Mouse (Mus musculus) telencephalon, adult 2 months (tissue): ENCODE data around the gene Mbd4.

Experiments used
- DNase-seq: peaks from one replicate; pipeline ENCODE4 v3.0.0-alpha.2; 2011; ENCODE audit warnings: low read depth, low spot score

Mbd4 gene

GRCm38 (mm10) chr6:115860027-115860556 lies 6.9 kb upstream of the Mbd4 start:
- DNase-seq, result no peak

GRCm38 (mm10) chr6:115859258-115859657 lies 6.1 kb upstream of the Mbd4 start:
- no peak for DNase-seq

GRCm38 (mm10) chr6:115856361-115856745 lies 3.2 kb upstream of the Mbd4 start:
- DNase-seq, result no peak

GRCm38 (mm10) chr6:115855733-115856360 lies 2.7 kb upstream of the Mbd4 start:
- no peak for DNase-seq

- DNase-seq, result no peak
Measured at GRCm38 (mm10) chr6:115854432-115854831, 1.3 kb upstream of the Mbd4 start.

GRCm38 (mm10) chr6:115853985-115854384 lies 814 bp upstream of the Mbd4 start:
- no peak for DNase-seq

- DNase-seq, result no peak
Measured at GRCm38 (mm10) chr6:115852446-115853090, 603 bp downstream of the Mbd4 start.

- DNase-seq, result no peak
Measured at GRCm38 (mm10) chr6:115848598-115849304, 4.4 kb downstream of the Mbd4 start.

- DNase-seq, result peak; percentile 50
Measured at GRCm38 (mm10) chr6:115846640-115847411, 6.3 kb downstream of the Mbd4 start.

GRCm38 (mm10) chr6:115845006-115845405 lies 8.2 kb downstream of the Mbd4 start:
- no peak for DNase-seq

- no peak for DNase-seq
Measured at GRCm38 (mm10) chr6:115838745-115839144, 14.4 kb downstream of the Mbd4 start.

- peak; percentile 95 for DNase-seq
Measured at GRCm38 (mm10) chr6:115838161-115838597, 15.0 kb downstream of the Mbd4 start, which contains the start of gene Efcab12. Efcab12 (minus strand) TSS chr6:115838412.

- DNase-seq, result no peak
Measured at GRCm38 (mm10) chr6:115833861-115834260, 19.3 kb downstream of the Mbd4 start.

GRCm38 (mm10) chr6:115832152-115832850 lies 20.9 kb downstream of the Mbd4 start:
- DNase-seq, result no peak

- DNase-seq, result no peak
Measured at GRCm38 (mm10) chr6:115830779-115831601, 22.2 kb downstream of the Mbd4 start.

- peak; percentile 23 for DNase-seq
Measured at GRCm38 (mm10) chr6:115823850-115824464, 29.2 kb downstream of the Mbd4 start.

- no peak for DNase-seq
Measured at GRCm38 (mm10) chr6:115821216-115821993, 31.8 kb downstream of the Mbd4 start.

GRCm38 (mm10) chr6:115818129-115818528 lies 35.0 kb downstream of the Mbd4 start:
- DNase-seq, result no peak

GRCm38 (mm10) chr6:115815041-115815440 lies 38.1 kb downstream of the Mbd4 start:
- no peak for DNase-seq
